In the genomic region with DNA sequence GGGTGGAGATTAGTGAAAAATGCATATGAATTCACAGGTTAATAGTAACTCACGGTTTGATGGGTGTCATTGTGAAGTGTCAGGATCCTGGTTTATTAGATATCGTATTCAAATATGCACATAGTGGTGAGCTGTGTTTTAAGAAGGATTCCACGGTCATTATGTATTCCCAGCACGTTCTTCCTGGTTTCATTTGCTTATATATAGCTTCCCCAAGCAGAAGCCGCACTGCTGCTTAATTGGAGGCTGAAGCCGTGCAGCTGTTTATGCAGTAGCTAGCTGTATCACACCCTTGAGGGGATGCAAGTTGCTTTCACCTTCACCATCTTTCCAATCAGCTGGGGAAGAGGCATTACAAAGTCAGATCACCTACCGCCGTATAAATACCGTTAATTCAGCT, we compare ENCODE assay signal across 19 mouse cellular contexts.
A peak's percentile ranks its signal among the peaks of the same experiment; 100 is the strongest.
DNase-seq lines count a peak whose midpoint lies in the region; ATAC-seq and TF ChIP-seq lines count a peak whose summit lies in the region.
"Had no signal": no experiment of that assay in that cellular context is flagged by ENCODE, and none has a peak within 500 bp of the region (broad histone marks: within the 10 kb centered on the region; RNA-seq: fewer than 3 reads in every experiment).

No protein-coding gene starts in this region.

- H3K9me3 ChIP-seq in midbrain, embryonic 11.5 days (ENCODE audit: control insufficient read depth, low read length) = no peaks in the 10 kb centered on the region
- H3K9me3 ChIP-seq in midbrain, embryonic 10.5 days (replicated peaks) = no peaks in the 10 kb centered on the region
- H3K9me3 ChIP-seq in hindbrain, embryonic 13.5 days = no peaks in the 10 kb centered on the region
- no peaks in the 10 kb centered on the region for H3K9me3 ChIP-seq in midbrain, embryonic 14.5 days (ENCODE audit: control insufficient read depth, low read length)
- H3K9me3 ChIP-seq: embryonic facial prominence, embryonic 12.5 days; heart, embryonic 12.5 days; intestine, embryonic 15.5 days had no signal

- H3K9ac ChIP-seq in midbrain, embryonic 11.5 days (ENCODE audit: low read length) = no peak overlapping the region
- H3K9ac ChIP-seq in hindbrain, embryonic 13.5 days = no peak overlapping the region
- H3K9ac ChIP-seq in midbrain, embryonic 14.5 days (replicated peaks; ENCODE audit: low read length) = no peak overlapping the region
- H3K9ac ChIP-seq: embryonic facial prominence, embryonic 12.5 days; heart, embryonic 12.5 days; intestine, embryonic 15.5 days had no signal

- DNase-seq in midbrain, embryonic 11.5 days (ENCODE audit: low spot score, missing footprints) = peak; percentile 78
- DNase-seq in midbrain, embryonic 10.5 days (ENCODE audit: low spot score) = no peak
- peak; percentile 90 for DNase-seq in midbrain, embryonic 14.5 days
- no peak for DNase-seq in kidney, adult 11 months
- no peak for DNase-seq in left cerebral cortex, adult 9 months (ENCODE audit: low spot score in 2 of 2)
- DNase-seq in right cerebral cortex, postnatal 25 days = no peak
- DNase-seq: adrenal gland, postnatal 10 days; cerebellum, adult 18-20 months; gastrocnemius, adult 2 months; kidney, postnatal 10 days; lung, adult 2 months; right cerebral cortex, postnatal 14 days had no signal

- no peak overlapping the region for H3K4me2 ChIP-seq in midbrain, embryonic 11.5 days
- H3K4me2 ChIP-seq in hindbrain, embryonic 13.5 days = 0 out of 2 replicates have a peak overlapping the region, but pooled peaks have one; percentile 21
- no peak overlapping the region; the same call in 1 of the 2 replicates for H3K4me2 ChIP-seq in midbrain, embryonic 14.5 days (ENCODE audit: low read length)
- H3K4me2 ChIP-seq: embryonic facial prominence, embryonic 12.5 days; heart, embryonic 12.5 days; intestine, embryonic 15.5 days had no signal

- no peak overlapping the region for H3K27ac ChIP-seq in midbrain, embryonic 11.5 days (ENCODE audit: low read depth, low read length)
- no peak overlapping the region for H3K27ac ChIP-seq in midbrain, embryonic 10.5 days (replicated peaks)
- H3K27ac ChIP-seq in hindbrain, embryonic 13.5 days = peak overlapping the region; percentile 82
- H3K27ac ChIP-seq in midbrain, embryonic 14.5 days (replicated peaks; ENCODE audit: low read depth, low read length) = peak overlapping the region; percentile 70; the same call in 1 of the 2 replicates
- H3K27ac ChIP-seq in olfactory bulb, adult 2 months (ENCODE audit: insufficient read depth, low read depth, low read length) = 0 out of 2 replicates have a peak overlapping the region, but pooled peaks have one; percentile 48
- H3K27ac ChIP-seq: embryonic facial prominence, embryonic 12.5 days; gastrocnemius, adult 2 months; intestine, embryonic 15.5 days; macrophage; stomach, postnatal 0 days had no signal

- no peak for TF ChIP-seq POLR2A in olfactory bulb, adult 2 months (IDR thresholded peaks at IDR 0.05; ENCODE audit: insufficient read depth, low read depth, low read length)

- no peaks in the 10 kb centered on the region for H3K27me3 ChIP-seq in midbrain, embryonic 11.5 days (ENCODE audit: control insufficient read depth, insufficient read depth, low read length)
- no peaks in the 10 kb centered on the region for H3K27me3 ChIP-seq in midbrain, embryonic 10.5 days (ENCODE audit: low read depth, poor library complexity, severe bottlenecking)
- no peaks in the 10 kb centered on the region for H3K27me3 ChIP-seq in hindbrain, embryonic 13.5 days
- H3K27me3 ChIP-seq in midbrain, embryonic 14.5 days (ENCODE audit: control insufficient read depth, insufficient read depth, low read length) = no peaks in the 10 kb centered on the region
- H3K27me3 ChIP-seq: embryonic facial prominence, embryonic 12.5 days; heart, embryonic 12.5 days; intestine, embryonic 15.5 days had no signal

- peak; percentile 79; the same call in 1 of the 2 replicates for ATAC-seq in midbrain, embryonic 11.5 days (ENCODE audit: low FRiP score)
- ATAC-seq in hindbrain, embryonic 13.5 days (ENCODE audit: low FRiP score) = peak; percentile 67
- peak; percentile 84 for ATAC-seq in midbrain, embryonic 14.5 days (ENCODE audit: low FRiP score, low TSS enrichment)
- ATAC-seq: intestine, embryonic 15.5 days had no signal

- H3K4me3 ChIP-seq in midbrain, embryonic 11.5 days (ENCODE audit: low read depth, low read length) = no peak overlapping the region
- no peak overlapping the region for H3K4me3 ChIP-seq in midbrain, embryonic 10.5 days
- no peak overlapping the region for H3K4me3 ChIP-seq in hindbrain, embryonic 13.5 days
- H3K4me3 ChIP-seq in midbrain, embryonic 14.5 days (replicated peaks; ENCODE audit: low read depth, low read length) = no peak overlapping the region
- H3K4me3 ChIP-seq in olfactory bulb, adult 2 months (ENCODE audit: insufficient read depth, low read depth, low read length) = no peak overlapping the region
- H3K4me3 ChIP-seq: embryonic facial prominence, embryonic 12.5 days; gastrocnemius, adult 2 months; heart, embryonic 12.5 days; intestine, embryonic 15.5 days had no signal

- 82% methylated on average over 9 of the region's 9 CpGs for WGBS in midbrain, embryonic 11.5 days
- 88% methylated on average over 9 of the region's 9 CpGs for WGBS in midbrain, embryonic 10.5 days
- 39% methylated on average over 9 of the region's 9 CpGs for WGBS in hindbrain, embryonic 13.5 days
- WGBS in midbrain, embryonic 14.5 days = 25% methylated on average over 9 of the region's 9 CpGs
- 41% methylated on average over 9 of the region's 9 CpGs for WGBS in olfactory bulb, adult 2 months

- TF ChIP-seq CTCF in olfactory bulb, adult 2 months (IDR thresholded peaks at IDR 0.05; ENCODE audit: insufficient read depth, low read depth, low read length) = no peak

- H3K36me3 ChIP-seq in midbrain, embryonic 11.5 days (ENCODE audit: control insufficient read depth, insufficient read depth, low read length) = no peaks in the 10 kb centered on the region
- no peaks in the 10 kb centered on the region for H3K36me3 ChIP-seq in midbrain, embryonic 10.5 days
- no peaks in the 10 kb centered on the region for H3K36me3 ChIP-seq in hindbrain, embryonic 13.5 days
- no peaks in the 10 kb centered on the region for H3K36me3 ChIP-seq in midbrain, embryonic 14.5 days (ENCODE audit: control insufficient read depth, insufficient read depth, low read length)
- H3K36me3 ChIP-seq: embryonic facial prominence, embryonic 12.5 days; heart, embryonic 12.5 days; intestine, embryonic 15.5 days had no signal

- peaks cover 3% of the 10 kb centered on the region for H3K4me1 ChIP-seq in midbrain, embryonic 11.5 days (ENCODE audit: control insufficient read depth, insufficient read depth, low read length)
- H3K4me1 ChIP-seq in midbrain, embryonic 10.5 days = peaks cover 2% of the 10 kb centered on the region; the same call in 1 of the 2 replicates
- peaks cover 48% of the 10 kb centered on the region for H3K4me1 ChIP-seq in hindbrain, embryonic 13.5 days (replicated peaks)
- peaks cover 52% of the 10 kb centered on the region for H3K4me1 ChIP-seq in midbrain, embryonic 14.5 days (ENCODE audit: control insufficient read depth, insufficient read depth, low read length)
- H3K4me1 ChIP-seq in olfactory bulb, adult 2 months (ENCODE audit: control insufficient read depth, insufficient read depth, low read length) = peaks cover 7% of the 10 kb centered on the region; the same call in 1 of the 2 replicates
- H3K4me1 ChIP-seq: intestine, embryonic 15.5 days had no signal

Comparison
In these comparisons a context has a peak if more than half of its experiments do, and no peak if none do; other contexts are left out.
1. DNase-seq: peak in midbrain, embryonic 11.5 days (single experiment) and midbrain, embryonic 14.5 days (single experiment); none in midbrain, embryonic 10.5 days (single experiment), kidney, adult 11 months (single experiment), left cerebral cortex, adult 9 months (0 of 2) and right cerebral cortex, postnatal 25 days (single experiment).
2. H3K27ac ChIP-seq: peak in hindbrain, embryonic 13.5 days (single experiment), midbrain, embryonic 14.5 days (single experiment) and olfactory bulb, adult 2 months (single experiment); none in midbrain, embryonic 11.5 days (single experiment) and midbrain, embryonic 10.5 days (single experiment).
3. Peak in every context shown above with its lines, with median percentiles within 50 percentile points of each other: ATAC-seq.